Mouse (Mus musculus) liver, embryonic 16.5 days (tissue): ENCODE results near the gene Nck2. TPM values are rescaled to one million over a fixed set of nuclear protein-coding genes. Genes with fewer than 3 reads are reported as not detected.

Experiments
- ATAC-seq: fragments of 200-750 bp; cut with Nextera tagmentation; 2 replicates; pipeline ENCODE4 v1.8.0; 2017; ENCODE audit warnings: low read depth, mild to moderate bottlenecking, moderate number of reproducible peaks, moderate library complexity
- H3K27ac ChIP-seq: fragments of 300-500 bp; sonication (generic); 2 replicates; pipeline ENCODE4 v1.5.1; 2014; ENCODE audit warnings: mild to moderate bottlenecking, low read length
- H3K27me3 ChIP-seq: fragments of 300-500 bp; sonication (generic); 2 replicates; pipeline ENCODE4 v1.6.1; 2014; ENCODE audit warnings: low read depth, low read length, mixed read lengths; ENCODE audit not compliant: control insufficient read depth, insufficient read depth
- H3K36me3 ChIP-seq: fragments of 300-500 bp; sonication (generic); 2 replicates; pipeline ENCODE4 v1.6.1; 2014; ENCODE audit warnings: mild to moderate bottlenecking; ENCODE audit not compliant: control insufficient read depth, insufficient read depth
- H3K4me1 ChIP-seq: fragments of 300-500 bp; sonication (generic); 2 replicates; pipeline ENCODE4 v1.6.1; 2014; ENCODE audit warnings: low read depth, low read length, mixed read lengths; ENCODE audit not compliant: control insufficient read depth
- H3K4me2 ChIP-seq: fragments of 300-500 bp; sonication (generic); 2 replicates; pipeline ENCODE4 v1.6.1; 2014; ENCODE audit warnings: low read depth, low read length, mixed read lengths
- H3K4me3 ChIP-seq: fragments of 300-500 bp; sonication (generic); 2 replicates; pipeline ENCODE4 v1.5.1; 2014; ENCODE audit warnings: low read depth, mild to moderate bottlenecking, low read length
- H3K9ac ChIP-seq: fragments of 300-500 bp; sonication (generic); 2 replicates; pipeline ENCODE4 v1.6.1; 2014; ENCODE audit warnings: low read depth, low read length
- H3K9me3 ChIP-seq: fragments of 300-500 bp; sonication (generic); replicated peaks from 2 replicates; pipeline ENCODE4 v1.6.1; 2016; ENCODE audit warnings: low read length; ENCODE audit not compliant: control insufficient read depth
- WGBS: fragments of 180-500 bp; shearing (Covaris S2); extraction: QIAGEN DNeasy Blood & Tissue Kit; methylation state at CpG from one replicate; pipeline ENCODE4 v1.1.7; 2014; ENCODE audit not compliant: insufficient replicate concordance; 5-methylcytosine and 5-hydroxymethylcytosine counted together
- polyA plus RNA-seq: library from polyadenylated mRNA; unstranded; fragments of >200 nt; fragmentation: Nextera tagmentation; extraction: Ambion mirVana; gene quantifications from 2 replicates; pipeline ENCODE4 v1.2.1, GENCODE M21; 2015

Gene Nck2
- polyA plus RNA-seq, 1 experiment from 2014 or later: 8.4 TPM

DNA sequence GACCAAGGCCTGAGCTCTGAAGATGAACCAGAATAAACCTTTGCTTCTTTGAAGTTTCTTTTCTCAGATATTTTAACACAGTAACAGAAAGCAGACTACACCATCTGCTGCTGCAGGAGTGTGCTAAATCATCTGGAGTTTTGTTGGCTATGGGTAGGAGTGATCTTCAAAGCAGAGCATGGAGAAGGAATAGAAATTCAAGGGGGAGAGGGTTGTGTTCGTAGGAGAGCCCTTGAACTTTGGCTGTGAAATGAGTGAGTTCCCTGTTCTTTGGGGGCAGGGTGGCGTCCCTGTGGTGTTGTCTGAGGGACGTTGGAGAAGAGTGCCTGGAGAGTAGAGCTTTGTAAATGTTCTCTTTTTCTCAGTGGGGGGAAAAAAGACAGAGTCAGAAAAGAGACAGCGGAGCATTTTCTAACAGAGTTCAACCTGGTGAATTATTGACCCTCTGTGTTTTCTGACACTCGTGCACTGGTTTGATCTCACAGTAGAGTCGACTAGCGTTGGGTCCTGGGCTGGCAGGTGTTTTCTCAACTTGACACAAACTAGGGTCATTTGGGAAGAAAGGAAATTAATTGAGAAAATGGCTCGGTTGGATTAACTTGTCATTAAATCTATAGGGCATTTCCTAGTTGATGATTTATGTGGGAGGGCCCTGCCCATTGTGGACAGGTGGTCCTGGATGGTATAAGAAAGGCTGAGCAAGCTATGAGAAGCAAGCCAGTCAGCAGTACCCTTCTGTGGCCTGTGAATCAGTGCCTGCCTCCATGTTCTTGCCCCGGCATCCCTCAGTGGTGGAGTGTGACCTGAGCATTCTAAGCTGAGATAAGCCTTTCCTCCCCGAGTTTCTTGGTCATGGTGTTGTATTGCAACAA, 57.8 kb downstream of the Nck2 start:
- 52% methylated on average over 10 of the region's 10 CpGs for WGBS
- no peak overlapping the region for H3K9ac ChIP-seq
- no peak overlapping the region for H3K4me3 ChIP-seq
- no peaks in the 10 kb centered on the region for H3K9me3 ChIP-seq
- H3K4me2 ChIP-seq: no peak overlapping the region
- H3K27ac ChIP-seq: peak overlapping the region; percentile 38
- H3K36me3 ChIP-seq: no peaks in the 10 kb centered on the region
- H3K27me3 ChIP-seq: no peaks in the 10 kb centered on the region
- ATAC-seq: no peak
- peaks cover 32% of the 10 kb centered on the region for H3K4me1 ChIP-seq

DNA sequence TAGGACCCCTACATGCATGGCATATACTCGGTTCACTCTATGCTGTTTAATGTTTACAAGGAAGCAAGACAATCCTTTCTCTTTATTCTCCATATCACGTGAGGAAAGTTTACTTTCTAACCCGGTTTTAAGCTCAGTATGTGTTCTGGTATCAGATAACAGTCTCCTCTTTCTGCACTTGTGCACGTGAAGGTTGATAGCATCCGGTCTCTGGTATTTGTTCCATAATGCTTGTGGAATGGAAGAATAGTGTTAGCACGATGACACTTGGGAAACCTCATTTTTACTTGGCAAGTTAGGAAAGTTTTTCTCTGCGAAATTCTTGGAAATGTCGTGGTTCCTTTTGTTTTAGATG, 58.4 kb downstream of the Nck2 start:
- Histone ChIP-seq H3K27ac (no peak overlapping the region), H3K4me2 (no peak overlapping the region), H3K4me1 (peaks cover 32% of the 10 kb centered on the region)

DNA sequence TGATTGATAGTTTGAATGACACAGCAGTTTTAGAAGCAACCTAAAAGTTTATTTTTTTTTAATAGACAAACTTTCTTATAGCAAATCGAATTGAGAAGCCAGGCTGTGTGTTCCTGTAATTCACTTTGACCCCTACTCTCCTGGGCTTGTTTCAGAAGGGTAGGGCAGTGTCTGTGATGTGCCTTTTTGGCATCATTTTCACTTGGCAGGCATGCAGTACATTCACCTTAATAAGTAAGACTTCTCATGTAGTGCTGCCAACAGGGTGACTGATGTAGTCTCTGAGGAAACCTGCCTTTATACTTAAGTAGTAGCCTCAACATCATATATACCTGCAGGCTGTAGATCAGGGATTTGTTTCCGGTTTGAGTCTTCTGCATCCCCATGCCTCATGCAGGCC, 58.9 kb downstream of the Nck2 start:
- no peak overlapping the region for H3K4me3 ChIP-seq
- peaks cover 32% of the 10 kb centered on the region for H3K4me1 ChIP-seq
- no peaks in the 10 kb centered on the region for H3K27me3 ChIP-seq
- no peaks in the 10 kb centered on the region for H3K36me3 ChIP-seq
- ATAC-seq: no peak
- 70% methylated on average over 2 of the region's 2 CpGs for WGBS
- H3K9me3 ChIP-seq: no peaks in the 10 kb centered on the region
- no peak overlapping the region for H3K4me2 ChIP-seq
- H3K27ac ChIP-seq: no peak overlapping the region
- no peak overlapping the region for H3K9ac ChIP-seq

More for the DNA sequence above, 58.4 kb downstream of the Nck2 start:
- no peak overlapping the region for H3K9ac ChIP-seq
- no peaks in the 10 kb centered on the region for H3K36me3 ChIP-seq
- H3K27me3 ChIP-seq: no peaks in the 10 kb centered on the region
- no peak for ATAC-seq
- H3K9me3 ChIP-seq: no peaks in the 10 kb centered on the region
- no peak overlapping the region for H3K4me3 ChIP-seq
- WGBS: 44% methylated on average over 8 of the region's 8 CpGs

DNA sequence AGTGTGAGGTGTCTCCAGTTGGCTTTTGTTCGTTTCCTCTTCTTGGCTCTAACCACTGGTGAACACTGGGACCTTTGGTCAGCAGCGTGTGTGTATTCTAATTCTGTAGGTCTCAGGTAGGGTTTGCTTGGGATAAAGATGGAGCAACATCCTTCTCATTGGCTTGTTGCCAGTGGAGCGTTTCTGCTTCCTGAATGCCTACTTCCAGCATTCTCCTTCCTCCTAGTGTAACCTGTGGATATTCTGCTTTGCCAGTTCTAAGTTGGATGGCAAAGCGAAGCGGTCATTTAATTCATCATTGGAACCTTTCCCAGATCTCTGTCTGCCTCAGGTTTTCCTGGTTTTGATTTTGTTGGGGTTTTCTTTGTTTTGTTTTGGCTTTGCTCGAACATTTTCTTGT, 59.3 kb downstream of the Nck2 start:
- no peak overlapping the region for H3K9ac ChIP-seq
- no peaks in the 10 kb centered on the region for H3K9me3 ChIP-seq
- H3K27me3 ChIP-seq: no peaks in the 10 kb centered on the region
- H3K4me2 ChIP-seq: no peak overlapping the region
- H3K27ac ChIP-seq: no peak overlapping the region
- H3K36me3 ChIP-seq: no peaks in the 10 kb centered on the region
- ATAC-seq: no peak
- 71% methylated on average over 6 of the region's 6 CpGs for WGBS
- no peak overlapping the region for H3K4me3 ChIP-seq
- peaks cover 32% of the 10 kb centered on the region for H3K4me1 ChIP-seq

GRCm38 (mm10) chr1:43504235-43504634, 59.9 kb downstream of the Nck2 start:
- Histone ChIP-seq H3K4me3 (no peak overlapping the region), H3K27ac (no peak overlapping the region), H3K27me3 (no peaks in the 10 kb centered on the region), H3K9ac (no peak overlapping the region), H3K4me2 (no peak overlapping the region), H3K36me3 (no peaks in the 10 kb centered on the region), H3K4me1 (peaks cover 32% of the 10 kb centered on the region), H3K9me3 (no peaks in the 10 kb centered on the region)
- WGBS: 31% methylated on average over 4 of the region's 4 CpGs
- ATAC-seq: no peak

DNA sequence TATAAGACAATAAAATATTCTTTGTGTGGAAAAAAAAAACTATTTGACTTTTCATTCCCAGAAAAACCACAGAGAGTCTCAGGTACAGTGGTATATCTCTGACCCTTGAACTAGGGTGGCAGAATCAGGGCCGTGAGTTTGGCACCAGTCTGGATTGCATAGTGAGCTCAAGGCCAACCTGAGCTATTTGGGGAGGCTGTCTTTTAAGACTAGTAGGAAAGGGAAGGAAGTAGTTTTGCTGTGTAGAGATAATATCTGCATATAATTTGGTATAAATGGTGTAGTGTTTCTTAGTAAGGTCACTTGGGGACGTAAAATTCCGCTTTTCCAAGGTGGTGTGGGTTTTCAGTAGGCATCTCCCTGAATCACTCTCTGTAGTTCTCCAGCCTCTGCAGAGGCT, 62.3 kb downstream of the Nck2 start:
- WGBS: 67% methylated on average over 3 of the region's 3 CpGs
- Histone ChIP-seq H3K4me2 (no peak overlapping the region), H3K9ac (no peak overlapping the region), H3K36me3 (peaks cover 4% of the 10 kb centered on the region; the same call in 1 of the 2 replicates), H3K4me1 (peaks cover 19% of the 10 kb centered on the region), H3K27me3 (no peaks in the 10 kb centered on the region), H3K27ac (no peak overlapping the region), H3K9me3 (no peaks in the 10 kb centered on the region), H3K4me3 (no peak overlapping the region)
- no peak for ATAC-seq

DNA sequence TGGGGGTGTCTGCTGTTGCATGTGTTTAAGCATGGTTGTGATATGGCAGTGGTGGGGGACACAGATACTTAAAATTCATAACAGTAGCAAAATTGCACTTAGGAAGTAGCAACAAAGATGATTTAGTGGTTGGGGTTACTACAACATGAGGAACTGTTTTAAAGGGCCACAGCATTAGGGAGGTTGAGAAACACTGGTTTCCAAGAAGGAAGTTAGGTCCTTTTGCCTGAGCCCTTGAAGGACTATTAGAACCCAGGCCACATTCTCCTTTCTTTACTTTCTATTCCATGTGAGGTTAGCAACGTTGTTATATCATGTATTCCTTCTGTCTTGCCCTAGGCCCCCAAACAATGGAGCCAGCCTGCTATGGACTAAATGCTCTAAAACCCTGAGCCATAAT, 63.4 kb downstream of the Nck2 start:
- WGBS: 44% methylated on average over 1 of the region's 1 CpGs

GRCm38 (mm10) chr1:43511256-43511655, 66.9 kb downstream of the Nck2 start:
- no peak overlapping the region for H3K9ac ChIP-seq
- ATAC-seq: no peak
- no peaks in the 10 kb centered on the region for H3K9me3 ChIP-seq
- 80% methylated on average over 12 of the region's 12 CpGs for WGBS
- peaks cover 3% of the 10 kb centered on the region for H3K4me1 ChIP-seq
- peaks cover 4% of the 10 kb centered on the region; the same call in 1 of the 2 replicates for H3K36me3 ChIP-seq
- no peak overlapping the region for H3K27ac ChIP-seq
- no peaks in the 10 kb centered on the region for H3K27me3 ChIP-seq
- H3K4me3 ChIP-seq: no peak overlapping the region
- H3K4me2 ChIP-seq: no peak overlapping the region

More for the DNA sequence above, 63.4 kb downstream of the Nck2 start:
- Histone ChIP-seq H3K9ac (no peak overlapping the region), H3K4me3 (no peak overlapping the region), H3K27me3 (no peaks in the 10 kb centered on the region), H3K27ac (no peak overlapping the region), H3K36me3 (peaks cover 4% of the 10 kb centered on the region; the same call in 1 of the 2 replicates), H3K9me3 (no peaks in the 10 kb centered on the region), H3K4me2 (no peak overlapping the region), H3K4me1 (peaks cover 8% of the 10 kb centered on the region)
- no peak for ATAC-seq

- 86% methylated on average over 8 of the region's 8 CpGs for WGBS
- H3K4me2 ChIP-seq: no peak overlapping the region
- peaks cover 4% of the 10 kb centered on the region; the same call in 1 of the 2 replicates for H3K36me3 ChIP-seq
- ATAC-seq: no peak
- no peak overlapping the region for H3K27ac ChIP-seq
- peaks cover 1% of the 10 kb centered on the region for H3K4me1 ChIP-seq
- H3K9me3 ChIP-seq: no peaks in the 10 kb centered on the region
- no peak overlapping the region for H3K4me3 ChIP-seq
- H3K27me3 ChIP-seq: no peaks in the 10 kb centered on the region
- no peak overlapping the region for H3K9ac ChIP-seq
Measured at GRCm38 (mm10) chr1:43511667-43512066, 67.3 kb downstream of the Nck2 start.
